Mouse (Mus musculus) spleen, adult 10 weeks (tissue): Measurements from ENCODE around the gene Tspoap1. TPM values are rescaled to one million over a fixed set of nuclear protein-coding genes. Genes with fewer than 3 reads are reported as not detected.

ENCODE experiments used
- polyA plus RNA-seq: library from polyadenylated mRNA; stranded (reverse); fragments of 350-450 nt; fragmentation: Illumina TruSeq; extraction: RNeasy Lipid Tissue Mini Kit (QIAGEN cat#74804); gene quantifications from one replicate; pipeline ENCODE4 v1.2.3, GENCODE M21; 2015; ENCODE audit warnings: low replicate concordance; ENCODE audit not compliant: insufficient read depth

Gene Tspoap1
- polyA plus RNA-seq = 4.9 TPM

GRCm38 (mm10) chr11:87760301-87761081, at the start of gene Tspoap1:
TSS of gene Tspoap1 (plus strand) at chr11:87760541.

GRCm38 (mm10) chr11:87737175-87737740, 23.1 kb upstream of the Tspoap1 start, which contains the start of gene Supt4a:
TSS of gene Supt4a (plus strand) at chr11:87737552.

GRCm38 (mm10) chr11:87793460-87793859, 33.1 kb downstream of the Tspoap1 start, which contains the start of gene Mpo:
TSS of gene Mpo (plus strand) at chr11:87793581.

GRCm38 (mm10) chr11:87828239-87828900, 68.0 kb downstream of the Tspoap1 start, which contains the start of gene Lpo:
TSS of gene Lpo (minus strand) at chr11:87828289.

Other genes with a start within 250 kb of the Tspoap1 start
- not detected for gene Gm11492, start 193.9 kb upstream of the Tspoap1 start, polyA plus RNA-seq
- 63.5 TPM for gene Sept4, start 191.6 kb upstream of the Tspoap1 start, polyA plus RNA-seq
- gene Mtmr4, start 168.4 kb upstream of the Tspoap1 start, polyA plus RNA-seq = 43.3 TPM
- 0.08 TPM for gene Hsf5, start 143.4 kb upstream of the Tspoap1 start, polyA plus RNA-seq
- 3.2 TPM for gene Rnf43, start 97.8 kb upstream of the Tspoap1 start, polyA plus RNA-seq
- gene Supt4a, start 23.0 kb upstream of the Tspoap1 start, polyA plus RNA-seq = 162 TPM
- gene Mpo, start 33.0 kb downstream of the Tspoap1 start, polyA plus RNA-seq = 2.2 TPM
- gene Lpo, start 67.7 kb downstream of the Tspoap1 start, polyA plus RNA-seq = 0.12 TPM
- gene Mks1, start 92.7 kb downstream of the Tspoap1 start, polyA plus RNA-seq = 10.2 TPM
- gene Epx, start 115.0 kb downstream of the Tspoap1 start, polyA plus RNA-seq = not detected
- gene Olfr462, start 131.7 kb downstream of the Tspoap1 start, polyA plus RNA-seq = not detected
- gene Olfr463, start 136.8 kb downstream of the Tspoap1 start, polyA plus RNA-seq = not detected
- gene Olfr464, start 160.4 kb downstream of the Tspoap1 start, polyA plus RNA-seq = not detected
- gene Dynll2, start 227.0 kb downstream of the Tspoap1 start, polyA plus RNA-seq = 67.1 TPM